Mouse (Mus musculus): ENCODE data around the gene Tesc. TPM values are rescaled to one million over a fixed set of nuclear protein-coding genes. Genes with fewer than 3 reads are reported as not detected.

Tesc gene
- polyA plus RNA-seq, 1 experiment from 2014 or later: 12.1 TPM

DNA sequence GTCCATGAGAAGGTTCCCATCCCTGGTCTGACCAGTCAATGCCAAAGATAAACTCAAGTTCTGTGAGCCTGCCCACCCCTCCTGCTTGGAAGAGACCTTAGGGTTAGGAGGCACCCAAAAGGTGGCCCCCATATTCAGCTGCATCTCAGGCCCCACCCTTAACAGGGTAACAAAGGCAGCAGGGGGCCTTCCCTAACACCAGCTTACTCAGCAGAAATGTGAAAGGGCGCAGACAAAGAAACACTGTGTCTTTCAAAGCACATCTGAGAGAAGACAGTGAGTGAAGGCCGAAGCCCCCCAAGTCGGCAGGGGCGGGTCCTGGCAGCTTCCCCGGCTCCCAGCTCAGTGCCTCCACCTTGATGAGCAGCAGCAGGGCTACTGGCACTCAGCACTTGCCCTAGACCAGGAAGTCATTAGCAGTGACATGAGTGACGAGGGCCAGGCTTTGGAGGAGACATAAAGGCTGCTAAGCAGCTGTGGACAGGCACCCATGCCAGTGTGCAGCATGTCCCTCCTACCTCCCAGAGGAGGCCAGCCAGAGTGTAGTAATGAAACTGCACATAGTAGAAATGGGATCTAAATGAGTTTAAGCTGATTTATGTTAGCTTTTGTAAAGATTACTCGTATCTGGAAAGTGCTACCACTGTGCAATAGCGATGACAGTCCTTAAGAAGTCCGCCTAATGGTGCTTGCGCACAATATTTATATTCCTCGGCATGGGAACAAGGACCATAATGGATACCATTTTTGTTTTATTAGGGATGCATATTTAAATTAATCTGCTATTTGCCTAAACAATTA lies 71.7 kb downstream of the Tesc start:
- ATAC-seq (ENCODE audit: low read depth) (peak; percentile 33; the same call in 1 of the 2 replicates), DNase-seq (ENCODE audit: low spot score) (no peak)
- 68% methylated on average over 11 of the region's 11 CpGs for WGBS
- Histone ChIP-seq H3K4me3 (ENCODE audit: low read depth, low read length) (no peak overlapping the region), H3K9me3 (ENCODE audit: control insufficient read depth, low read length) (no peaks in the 10 kb centered on the region), H3K27ac (replicated peaks; ENCODE audit: low read depth, low read length) (no peak overlapping the region), H3K9ac (ENCODE audit: low read depth, low read length) (no peak overlapping the region), H3K36me3 (ENCODE audit: control insufficient read depth, insufficient read depth, low read length) (peaks cover 45% of the 10 kb centered on the region), H3K4me2 (ENCODE audit: low read depth, low read length) (no peak overlapping the region), H3K4me1 (ENCODE audit: control insufficient read depth, insufficient read depth, low read length) (peaks cover 5% of the 10 kb centered on the region; the same call in 1 of the 2 replicates), H3K27me3 (replicated peaks; ENCODE audit: control insufficient read depth, insufficient read depth, low read length) (no peaks in the 10 kb centered on the region)

DNA sequence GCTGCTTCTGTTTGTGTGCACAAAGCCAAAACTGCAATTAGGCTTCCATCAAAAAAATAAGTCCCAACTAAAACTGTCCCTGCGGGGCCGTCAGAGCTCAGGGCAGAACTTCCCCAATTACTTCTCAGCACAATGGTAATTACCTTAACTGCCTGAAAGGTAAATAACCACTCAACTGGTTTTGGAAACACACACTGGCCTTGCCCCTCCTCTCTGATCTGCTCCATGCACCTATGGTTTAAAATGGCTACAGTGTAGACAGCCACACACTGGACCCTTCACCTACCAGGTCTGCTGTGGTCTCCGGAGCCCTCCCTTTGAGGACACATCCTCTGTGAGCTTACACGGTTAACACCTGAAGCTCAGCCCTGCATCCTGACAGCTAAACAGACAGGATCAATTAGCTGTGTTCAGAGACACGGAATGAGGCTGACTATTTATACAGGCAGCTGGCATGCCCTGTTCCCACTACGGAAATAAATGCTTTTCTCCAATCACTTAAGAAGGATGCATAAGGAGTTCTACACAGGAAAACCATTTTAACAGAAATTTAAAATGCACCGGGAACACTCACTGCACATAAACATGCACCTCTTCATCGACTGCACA lies 72.4 kb downstream of the Tesc start:
- WGBS: 64% methylated on average over 8 of the region's 8 CpGs
- H3K4me1 ChIP-seq (ENCODE audit: control insufficient read depth, insufficient read depth, low read length): peaks cover 5% of the 10 kb centered on the region; the same call in 1 of the 2 replicates

DNA sequence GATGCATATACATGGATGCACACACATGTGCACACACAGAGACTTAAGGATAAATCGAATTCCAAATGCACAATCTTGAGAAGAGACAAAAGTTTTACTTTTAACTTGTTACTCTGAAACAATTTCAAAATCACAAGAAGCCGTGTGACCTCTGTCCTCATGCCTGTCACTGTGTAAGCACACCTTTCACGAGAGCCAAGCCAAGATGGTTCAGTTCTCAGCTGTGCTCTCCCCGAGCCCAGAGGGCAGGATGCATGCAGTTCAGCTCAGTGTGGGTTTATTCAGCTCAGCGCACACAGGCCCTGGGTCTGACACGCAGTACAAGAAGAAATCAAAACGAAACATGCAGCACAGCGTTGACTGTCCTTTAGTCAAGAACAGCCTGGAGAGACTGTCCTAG lies 78.0 kb downstream of the Tesc start:
- Histone ChIP-seq H3K4me2 (ENCODE audit: low read depth, low read length) (no peak overlapping the region), H3K9ac (ENCODE audit: low read depth, low read length) (no peak overlapping the region), H3K27me3 (replicated peaks; ENCODE audit: control insufficient read depth, insufficient read depth, low read length) (no peaks in the 10 kb centered on the region), H3K36me3 (ENCODE audit: control insufficient read depth, insufficient read depth, low read length) (peaks cover 52% of the 10 kb centered on the region), H3K4me1 (ENCODE audit: control insufficient read depth, insufficient read depth, low read length) (peaks cover 2% of the 10 kb centered on the region; the same call in 1 of the 2 replicates), H3K9me3 (ENCODE audit: control insufficient read depth, low read length) (no peaks in the 10 kb centered on the region), H3K27ac (replicated peaks; ENCODE audit: low read depth, low read length) (no peak overlapping the region), H3K4me3 (ENCODE audit: low read depth, low read length) (no peak overlapping the region)
- DNase-seq (ENCODE audit: low spot score): no peak
- 87% methylated on average over 8 of the region's 8 CpGs for WGBS
- no peak for ATAC-seq (ENCODE audit: low read depth)

More for the DNA sequence above, 72.4 kb downstream of the Tesc start:
- H3K4me2 ChIP-seq (ENCODE audit: low read depth, low read length): no peak overlapping the region
- DNase-seq (ENCODE audit: low spot score): no peak
- no peak overlapping the region for H3K9ac ChIP-seq (ENCODE audit: low read depth, low read length)
- ATAC-seq (ENCODE audit: low read depth): no peak
- no peaks in the 10 kb centered on the region for H3K9me3 ChIP-seq (ENCODE audit: control insufficient read depth, low read length)
- H3K27ac ChIP-seq (replicated peaks; ENCODE audit: low read depth, low read length): no peak overlapping the region
- H3K36me3 ChIP-seq (ENCODE audit: control insufficient read depth, insufficient read depth, low read length): peaks cover 39% of the 10 kb centered on the region; the same call in 1 of the 2 replicates
- H3K4me3 ChIP-seq (ENCODE audit: low read depth, low read length): no peak overlapping the region
- no peaks in the 10 kb centered on the region for H3K27me3 ChIP-seq (replicated peaks; ENCODE audit: control insufficient read depth, insufficient read depth, low read length)

GRCm38 (mm10) chr5:118106667-118107066 lies 79.1 kb downstream of the Tesc start:
- Histone ChIP-seq H3K4me3 (ENCODE audit: low read depth, low read length) (no peak overlapping the region), H3K4me1 (ENCODE audit: control insufficient read depth, insufficient read depth, low read length) (no peaks in the 10 kb centered on the region; the same call in 1 of the 2 replicates), H3K4me2 (ENCODE audit: low read depth, low read length) (no peak overlapping the region), H3K9ac (ENCODE audit: low read depth, low read length) (no peak overlapping the region), H3K27me3 (replicated peaks; ENCODE audit: control insufficient read depth, insufficient read depth, low read length) (no peaks in the 10 kb centered on the region), H3K27ac (replicated peaks; ENCODE audit: low read depth, low read length) (no peak overlapping the region), H3K9me3 (ENCODE audit: control insufficient read depth, low read length) (no peaks in the 10 kb centered on the region), H3K36me3 (ENCODE audit: control insufficient read depth, insufficient read depth, low read length) (peaks cover 55% of the 10 kb centered on the region)
- whole genome bisulfite sequencing: 95% methylated on average over 10 of the region's 10 CpGs
- DNase-seq (ENCODE audit: low spot score) (no peak), ATAC-seq (ENCODE audit: low read depth) (no peak)

DNA sequence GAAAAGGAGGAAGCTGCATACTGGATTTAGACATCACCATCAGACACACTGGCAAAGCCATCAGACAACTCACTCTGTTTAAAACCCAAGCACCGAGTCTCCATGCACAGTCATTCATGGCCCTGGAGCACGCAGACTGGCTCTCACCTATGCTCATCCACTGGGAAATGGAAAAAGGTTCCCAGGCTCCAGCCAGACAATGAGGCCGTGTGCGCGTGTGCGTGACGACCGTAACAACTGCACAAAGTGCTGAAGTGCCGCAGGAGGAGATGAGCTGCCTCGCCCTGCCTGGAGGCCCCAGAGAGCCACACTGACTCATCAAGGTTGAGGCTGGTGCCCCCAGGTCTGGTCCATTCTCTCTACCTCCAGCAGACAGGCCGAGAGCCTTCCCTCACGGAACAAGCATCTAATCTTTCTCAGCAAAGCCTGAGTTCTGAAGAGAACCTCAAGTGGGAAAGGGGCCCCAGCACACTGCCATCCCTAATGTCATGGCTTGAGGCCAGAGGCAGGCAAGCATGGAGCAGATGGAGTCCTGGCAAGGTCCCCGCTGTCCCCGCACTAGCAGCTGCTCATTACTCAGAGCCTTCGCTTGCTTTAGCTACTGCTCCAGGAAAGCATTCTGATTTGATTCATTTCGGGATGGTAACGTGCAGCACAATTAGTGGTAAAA lies 80.7 kb downstream of the Tesc start:
- Histone ChIP-seq H3K4me1 (ENCODE audit: control insufficient read depth, insufficient read depth, low read length) (no peaks in the 10 kb centered on the region; the same call in 1 of the 2 replicates), H3K4me2 (ENCODE audit: low read depth, low read length) (no peak overlapping the region), H3K4me3 (ENCODE audit: low read depth, low read length) (no peak overlapping the region), H3K36me3 (ENCODE audit: control insufficient read depth, insufficient read depth, low read length) (peaks cover 58% of the 10 kb centered on the region), H3K27ac (replicated peaks; ENCODE audit: low read depth, low read length) (peak overlapping the region; percentile 52; the same call in 1 of the 2 replicates), H3K9me3 (ENCODE audit: control insufficient read depth, low read length) (no peaks in the 10 kb centered on the region), H3K27me3 (replicated peaks; ENCODE audit: control insufficient read depth, insufficient read depth, low read length) (no peaks in the 10 kb centered on the region), H3K9ac (ENCODE audit: low read depth, low read length) (0 out of 2 replicates have a peak overlapping the region, but pooled peaks have one; percentile 16)
- DNase-seq (ENCODE audit: low spot score) (peak; percentile 78), ATAC-seq (ENCODE audit: low read depth) (peak; percentile 69)
- WGBS: 73% methylated on average over 17 of the region's 17 CpGs

DNA sequence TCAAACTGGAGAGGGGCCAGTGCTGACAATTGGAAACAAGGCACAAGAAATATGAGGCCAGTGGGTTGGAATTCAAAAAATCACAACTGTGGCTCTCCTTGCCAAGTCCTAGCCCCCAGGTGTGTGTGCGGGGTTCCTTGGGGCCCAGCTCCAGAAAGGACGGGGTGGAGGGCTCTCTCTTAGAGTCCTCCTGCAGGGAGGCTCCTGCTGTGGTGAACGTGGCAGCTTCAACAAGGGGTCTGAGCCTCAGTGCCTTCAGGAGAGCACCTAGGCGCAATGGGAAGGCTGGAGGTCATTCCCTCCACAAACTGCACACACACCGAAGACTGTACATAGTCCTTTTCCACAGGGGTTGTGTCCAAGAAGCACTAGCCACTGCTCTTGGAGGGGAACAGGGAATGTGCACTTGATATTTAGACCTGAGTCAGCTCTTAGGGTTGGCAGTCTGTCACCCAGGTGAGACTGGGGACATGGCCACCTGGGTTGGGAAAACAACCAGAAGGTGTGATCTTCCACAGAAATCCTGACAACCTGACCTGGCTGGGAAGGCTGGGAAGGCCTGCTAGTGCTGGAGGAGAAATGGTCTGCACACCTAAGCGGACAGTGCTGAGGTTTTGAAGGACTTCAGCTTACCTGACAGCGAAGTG lies 81.4 kb downstream of the Tesc start:
- Histone ChIP-seq H3K27ac (replicated peaks; ENCODE audit: low read depth, low read length) (peak overlapping the region; percentile 52; the same call in 1 of the 2 replicates), H3K4me2 (ENCODE audit: low read depth, low read length) (no peak overlapping the region), H3K9ac (ENCODE audit: low read depth, low read length) (no peak overlapping the region), H3K27me3 (replicated peaks; ENCODE audit: control insufficient read depth, insufficient read depth, low read length) (no peaks in the 10 kb centered on the region), H3K4me1 (ENCODE audit: control insufficient read depth, insufficient read depth, low read length) (no peaks in the 10 kb centered on the region; the same call in 1 of the 2 replicates), H3K4me3 (ENCODE audit: low read depth, low read length) (no peak overlapping the region), H3K36me3 (ENCODE audit: control insufficient read depth, insufficient read depth, low read length) (peaks cover 58% of the 10 kb centered on the region), H3K9me3 (ENCODE audit: control insufficient read depth, low read length) (no peaks in the 10 kb centered on the region)
- DNase-seq (ENCODE audit: low spot score) (no peak), ATAC-seq (ENCODE audit: low read depth) (no peak)
- 76% methylated on average over 7 of the region's 7 CpGs for WGBS

Other genes with a start within 250 kb of the Tesc start
- 1.1 and 2.5 TPM in 2 replicates for gene Nos1, start 246.7 kb upstream of the Tesc start, polyA plus RNA-seq (2014; fragmentation: Nextera tagmentation; extraction: Ambion mirVana)
- 43.6 and 50.9 TPM in 2 replicates for gene Fbxo21, start 51.0 kb upstream of the Tesc start, polyA plus RNA-seq (2014; fragmentation: Nextera tagmentation; extraction: Ambion mirVana)
- 31.7 and 32.2 TPM in 2 replicates for gene Fbxw8, start 127.7 kb downstream of the Tesc start, polyA plus RNA-seq (2014; fragmentation: Nextera tagmentation; extraction: Ambion mirVana)
- 0.29 and 0.38 TPM in 2 replicates for gene Hrk, start 136.9 kb downstream of the Tesc start, polyA plus RNA-seq (2014; fragmentation: Nextera tagmentation; extraction: Ambion mirVana)
- 2.8 and 3.6 TPM in 2 replicates for gene Rnft2, start 217.4 kb downstream of the Tesc start, polyA plus RNA-seq (2014; fragmentation: Nextera tagmentation; extraction: Ambion mirVana)
- gene 2410131K14Rik, start 217.5 kb downstream of the Tesc start, polyA plus RNA-seq (2014; fragmentation: Nextera tagmentation; extraction: Ambion mirVana): 10.1 and 10.7 TPM in 2 replicates

Measured in embryonic facial prominence, embryonic 14.5 days (tissue).